Mouse (Mus musculus) urinary bladder, postnatal 4 days (tissue): ENCODE results near the gene Gm28372.

Source experiments
- DNase-seq, 2 experiments: peaks; one replicate each; pipeline ENCODE4 v3.0.0; 2021 to 2022; ENCODE audit warnings: low spot score in 2 of 2

The Gm28372 gene

GRCm38 (mm10) chr2:130451086-130451726, 46.2 kb downstream of the Gm28372 start:
- DNase-seq, result no peak

- no peak for DNase-seq
Measured at GRCm38 (mm10) chr2:130451727-130452090, 46.7 kb downstream of the Gm28372 start.

- no peak for DNase-seq
Measured at GRCm38 (mm10) chr2:130452266-130452665, 47.2 kb downstream of the Gm28372 start.

GRCm38 (mm10) chr2:130453421-130453820, 48.4 kb downstream of the Gm28372 start:
- no peak for DNase-seq

GRCm38 (mm10) chr2:130454748-130455370, 49.8 kb downstream of the Gm28372 start:
- no peak for DNase-seq
